Mouse (Mus musculus) liver, embryonic 14.5 days (tissue): Measurements from ENCODE around the gene Pfdn6. TPM values are rescaled to one million over a fixed set of nuclear protein-coding genes. Genes with fewer than 3 reads are reported as not detected.

Source experiments
- ATAC-seq: fragments of 200-750 bp; cut with Nextera tagmentation; 2 replicates; pipeline ENCODE4 v1.8.0; 2017; ENCODE audit warnings: moderate number of reproducible peaks, mild to moderate bottlenecking, moderate library complexity; ENCODE audit not compliant: insufficient read depth
- DNase-seq, 3 experiments: peaks; one replicate each; pipeline ENCODE4 v3.0.0-alpha.2; 2012 to 2013; ENCODE audit warnings: low read depth in 3 of 3, low spot score in 3 of 3
- H3K27ac ChIP-seq: fragments of 300-500 bp; sonication (generic); 2 replicates; pipeline ENCODE4 v1.5.1; 2014; ENCODE audit warnings: moderate library complexity, mild to moderate bottlenecking, control low read depth, inconsistent platforms
- H3K27me3 ChIP-seq: fragments of 300-500 bp; sonication (generic); 2 replicates; pipeline ENCODE4 v1.6.1; 2014; ENCODE audit warnings: mild to moderate bottlenecking, low read length, moderate library complexity; ENCODE audit not compliant: control insufficient read depth, insufficient read depth
- H3K36me3 ChIP-seq: fragments of 300-500 bp; sonication (generic); replicated peaks from 2 replicates; pipeline ENCODE4 v1.6.1; 2014; ENCODE audit warnings: low read depth; ENCODE audit not compliant: control insufficient read depth, insufficient read depth
- H3K4me1 ChIP-seq, 2 experiments: fragments of 200-500 bp in 1 of 2; fragments of 300-500 bp in 1 of 2; sonication (generic) in 1 of 2; replicated peaks; 2 replicates each; pipeline ENCODE4 v1.6.1; 2012 to 2014; ENCODE audit warnings: antibody characterized with exemption in 1 of 2, inconsistent platforms in 1 of 2, low read length in 1 of 2; ENCODE audit not compliant: control insufficient read depth in 2 of 2, insufficient read depth in 2 of 2
- H3K4me2 ChIP-seq: fragments of 300-500 bp; sonication (generic); 2 replicates; pipeline ENCODE4 v1.6.1; 2014; ENCODE audit warnings: low read depth, mild to moderate bottlenecking, control low read depth, moderate library complexity
- H3K4me3 ChIP-seq, 2 experiments: fragments of 200-500 bp in 1 of 2; fragments of 300-500 bp in 1 of 2; sonication (generic) in 1 of 2; 2 replicates each; pipeline ENCODE4 v1.5.1; 2012 to 2014; ENCODE audit warnings: low read depth in 2 of 2, low read length in 2 of 2, mild to moderate bottlenecking in 2 of 2, control low read depth in 1 of 2, inconsistent platforms in 1 of 2, moderate library complexity in 1 of 2; ENCODE audit not compliant: insufficient read depth in 1 of 2
- H3K9ac ChIP-seq: fragments of 300-500 bp; sonication (generic); replicated peaks from 2 replicates; pipeline ENCODE4 v1.6.1; 2014; ENCODE audit warnings: mild to moderate bottlenecking, control low read depth, moderate library complexity
- H3K9me3 ChIP-seq: fragments of 300-500 bp; sonication (generic); 2 replicates; pipeline ENCODE4 v1.6.1; 2016; ENCODE audit warnings: low read length, mixed read lengths; ENCODE audit not compliant: control insufficient read depth
- CTCF ChIP-seq: IDR thresholded peaks from 2 replicates; pipeline ENCODE4 v1.5.1; 2016; ENCODE audit warnings: antibody characterized with exemption, low read depth, control low read depth
- EP300 ChIP-seq: IDR thresholded peaks from 2 replicates; pipeline ENCODE4 v1.6.1; 2016; ENCODE audit warnings: antibody characterized with exemption, low read depth
- WGBS: fragments of 180-500 bp; shearing (Covaris S2); extraction: QIAGEN DNeasy Blood & Tissue Kit; methylation state at CpG from one replicate; pipeline ENCODE4 v1.1.7; 2014; ENCODE audit not compliant: insufficient replicate concordance; 5-methylcytosine and 5-hydroxymethylcytosine counted together
- polyA plus RNA-seq, 2 experiments: library from polyadenylated mRNA; depleted of rRNA in 1 of 2; stranded (reverse) in 1 of 2; unstranded in 1 of 2; fragments of >200 nt; fragmentation: Nextera tagmentation in 1 of 2; extraction: Ambion mirVana in 1 of 2; gene quantifications; 2 replicates each; pipeline versions ENCODE4 v1.2.1 to v1.2.3; 2012 to 2014

Gene Pfdn6
- polyA plus RNA-seq, 2 experiments, result 62.4 to 103 TPM

DNA sequence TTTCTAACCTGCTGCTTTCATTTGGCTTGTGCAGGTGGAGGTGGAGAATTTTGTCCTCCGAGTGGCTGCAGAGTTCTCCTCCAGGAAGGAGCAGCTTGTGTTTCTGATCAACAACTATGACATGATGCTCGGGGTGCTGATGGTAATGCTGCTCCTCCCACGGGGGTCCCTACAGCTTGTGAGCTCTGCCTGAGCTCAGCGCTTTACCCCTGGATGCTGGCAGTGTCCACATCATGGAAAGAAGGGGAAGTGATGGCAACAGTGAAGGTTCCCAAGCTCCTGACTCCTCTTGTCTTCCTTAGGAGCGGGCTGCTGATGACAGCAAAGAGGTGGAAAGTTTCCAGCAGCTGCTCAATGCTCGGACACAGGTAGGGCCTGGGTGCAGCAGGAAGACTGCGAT lies 22.7 kb upstream of the Pfdn6 start:
- TF ChIP-seq CTCF, result no peak
- Histone ChIP-seq H3K36me3 (no peaks in the 10 kb centered on the region; the same call in 1 of the 2 replicates), H3K4me3 (no peak overlapping the region), H3K9ac (no peak overlapping the region), H3K9me3 (no peaks in the 10 kb centered on the region), H3K4me2 (no peak overlapping the region), H3K27ac (no peak overlapping the region), H3K27me3 (no peaks in the 10 kb centered on the region), H3K4me1 (no peaks in the 10 kb centered on the region)
- 83% methylated on average over 7 of the region's 7 CpGs for WGBS
- ATAC-seq (no peak), DNase-seq (no peak)

DNA sequence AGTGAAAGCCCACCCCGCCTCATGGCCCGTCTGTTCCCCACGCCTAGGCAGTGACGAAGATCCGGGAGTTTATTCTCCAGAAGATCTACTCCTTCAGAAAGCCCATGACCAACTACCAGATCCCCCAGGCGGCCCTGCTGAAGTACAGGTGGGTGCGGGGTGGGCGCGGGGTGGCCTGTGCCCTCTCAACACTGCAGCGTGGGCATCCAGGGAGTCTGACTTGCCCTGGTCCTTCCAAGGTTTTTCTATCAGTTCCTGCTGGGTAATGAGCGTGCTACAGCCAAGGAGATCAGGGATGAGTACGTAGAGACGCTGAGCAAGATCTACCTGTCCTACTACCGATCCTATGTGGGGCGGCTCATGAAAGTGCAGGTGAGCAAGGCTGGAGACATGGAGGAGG lies 19.8 kb upstream of the Pfdn6 start:
- Histone ChIP-seq H3K9ac (no peak overlapping the region), H3K4me1 (peaks cover 3 to 8% of the 10 kb centered on the region in 2 experiments), H3K27ac (no peak overlapping the region), H3K36me3 (no peaks in the 10 kb centered on the region; the same call in 1 of the 2 replicates), H3K9me3 (no peaks in the 10 kb centered on the region), H3K27me3 (no peaks in the 10 kb centered on the region), H3K4me3 (no peak overlapping the region), H3K4me2 (no peak overlapping the region)
- no peak for TF ChIP-seq CTCF
- no peak for TF ChIP-seq EP300
- WGBS, result 89% methylated on average over 15 of the region's 15 CpGs
- no peak for DNase-seq
- ATAC-seq, result no peak

DNA sequence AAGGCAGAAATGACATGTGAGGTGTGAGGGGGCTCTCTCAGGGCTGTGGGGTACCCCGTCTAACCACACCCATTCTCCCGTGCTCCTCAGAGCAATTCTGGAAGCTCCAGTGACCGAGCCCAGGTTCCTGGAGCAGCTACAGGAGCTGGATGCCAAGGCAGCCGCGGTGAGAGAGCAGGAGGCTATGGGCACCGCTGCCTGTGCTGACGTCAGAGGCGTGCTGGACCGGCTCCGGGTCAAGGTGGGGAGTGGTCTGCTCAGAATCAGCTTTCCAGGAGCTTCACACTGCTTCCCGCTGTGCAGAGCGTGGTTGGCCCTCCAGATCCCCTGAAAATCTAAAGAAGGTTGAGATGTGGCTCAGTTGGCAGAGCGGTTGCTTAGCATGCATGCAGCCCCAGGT lies 19.0 kb upstream of the Pfdn6 start:
- 88% methylated on average over 13 of the region's 13 CpGs for WGBS
- Histone ChIP-seq H3K9me3 (no peaks in the 10 kb centered on the region), H3K4me1 (peaks cover 3 to 8% of the 10 kb centered on the region in 2 experiments), H3K36me3 (peaks cover 5% of the 10 kb centered on the region), H3K27me3 (no peaks in the 10 kb centered on the region), H3K4me2 (no peak overlapping the region), H3K9ac (no peak overlapping the region), H3K4me3 (no peak overlapping the region), H3K27ac (no peak overlapping the region)
- no peak for TF ChIP-seq EP300
- no peak for TF ChIP-seq CTCF
- DNase-seq (no peak), ATAC-seq (no peak)

DNA sequence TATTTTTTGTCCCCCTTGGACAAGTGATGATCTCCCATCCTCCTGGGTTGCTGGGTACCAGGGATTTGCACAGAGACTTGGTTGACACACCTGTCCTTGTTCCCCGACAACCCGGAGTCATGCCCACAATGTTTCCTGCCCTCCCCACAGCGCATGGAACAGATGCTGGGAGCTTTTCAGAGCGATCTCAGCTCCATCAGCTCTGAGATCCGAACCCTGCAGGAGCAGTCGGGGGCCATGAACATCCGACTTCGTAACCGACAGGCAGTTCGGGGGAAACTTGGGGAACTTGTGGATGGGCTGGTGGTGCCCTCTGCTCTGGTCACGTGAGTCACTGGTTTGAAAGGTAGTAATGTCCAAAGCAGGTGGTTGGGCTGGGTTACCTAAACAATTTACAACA lies 18.3 kb upstream of the Pfdn6 start:
- Histone ChIP-seq H3K4me2 (no peak overlapping the region), H3K4me3 (no peak overlapping the region), H3K4me1 (peaks cover 5 to 11% of the 10 kb centered on the region in 2 experiments), H3K27ac (no peak overlapping the region), H3K36me3 (peaks cover 12% of the 10 kb centered on the region), H3K27me3 (no peaks in the 10 kb centered on the region), H3K9me3 (no peaks in the 10 kb centered on the region), H3K9ac (no peak overlapping the region)
- 89% methylated on average over 11 of the region's 11 CpGs for WGBS
- DNase-seq (no peak), ATAC-seq (no peak)
- TF ChIP-seq CTCF, result no peak
- TF ChIP-seq EP300, result no peak

DNA sequence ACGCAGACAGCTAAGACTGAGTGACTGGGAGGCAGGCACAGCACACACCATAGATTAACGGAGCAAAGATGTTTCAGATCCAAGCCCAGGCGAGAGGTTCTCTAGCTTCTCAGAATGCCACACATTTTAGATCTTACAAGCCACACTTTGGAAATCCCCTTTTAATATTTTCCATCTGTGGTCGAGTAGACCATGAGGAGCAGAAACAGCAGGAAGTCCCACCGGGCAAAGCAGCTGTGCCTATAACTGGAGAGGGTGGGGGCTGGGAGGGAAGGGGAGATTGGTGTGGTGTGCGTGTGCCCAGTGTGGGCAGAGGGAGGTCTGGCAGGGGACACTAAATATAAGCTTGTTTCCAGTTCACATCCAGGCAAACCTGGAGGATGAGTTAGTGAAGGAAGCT lies 17.4 kb upstream of the Pfdn6 start:
- peaks cover 21% of the 10 kb centered on the region for H3K36me3 ChIP-seq
- no peak for DNase-seq
- H3K4me1 ChIP-seq, result peaks cover 14 to 15% of the 10 kb centered on the region in 2 experiments
- no peaks in the 10 kb centered on the region for H3K27me3 ChIP-seq
- H3K9ac ChIP-seq, result no peak overlapping the region
- WGBS, result 76% methylated on average over 6 of the region's 6 CpGs
- no peak overlapping the region for H3K4me2 ChIP-seq
- H3K27ac ChIP-seq, result no peak overlapping the region
- TF ChIP-seq CTCF (no peak), EP300 (no peak)
- H3K4me3 ChIP-seq, result no peak overlapping the region
- no peaks in the 10 kb centered on the region for H3K9me3 ChIP-seq
- no peak for ATAC-seq
